Mouse (Mus musculus) large intestine, adult 2 months (tissue): Measurements from ENCODE around the gene Ankrd10. TPM values are rescaled to one million over a fixed set of nuclear protein-coding genes. Genes with fewer than 3 reads are reported as not detected.
"Not testable (repeated sequence)": the region's sequence is repeated elsewhere in the genome, so short reads cannot be mapped to it uniquely, and the experiment has no call there.

Source experiments
- DNase-seq: peaks from one replicate; pipeline ENCODE4 v3.0.0-alpha.2; 2012; ENCODE audit warnings: low read depth, low spot score
- WGBS: fragments of 180-500 bp; shearing (Covaris S2); methylation state at CpG from one replicate; pipeline ENCODE4 v1.1.7; 2018; 5-methylcytosine and 5-hydroxymethylcytosine counted together
- polyA plus RNA-seq: library from polyadenylated mRNA; depleted of rRNA; stranded (reverse); fragments of >200 nt; gene quantifications from 2 replicates; pipeline ENCODE4 v1.2.3, GENCODE M21; 2012; rRNA removed

Gene Ankrd10
- polyA plus RNA-seq, 1 experiment, result 36.3 TPM

DNA sequence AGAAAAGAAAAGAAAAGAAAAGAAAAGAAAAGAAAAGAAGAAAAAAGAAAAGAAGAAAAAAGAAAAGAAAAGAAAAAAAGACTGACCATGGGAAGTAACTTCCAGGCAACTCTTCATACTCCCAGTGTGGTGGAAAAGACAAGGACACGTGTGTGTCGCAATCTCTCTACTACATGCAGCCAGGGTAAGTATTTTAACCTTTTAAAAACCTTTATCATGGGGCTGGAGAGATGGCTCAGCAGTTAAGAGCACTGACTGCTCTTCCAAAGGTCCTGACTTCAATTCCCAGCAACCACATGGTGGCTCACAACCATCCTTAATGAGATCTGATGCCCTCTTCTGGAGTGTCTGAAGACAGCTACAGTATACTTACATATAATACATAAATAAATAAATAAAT lies 67.4 kb downstream of the Ankrd10 start:
- WGBS, result 84% methylated on average over 2 of the region's 2 CpGs
- not testable (repeated sequence) for DNase-seq

DNA sequence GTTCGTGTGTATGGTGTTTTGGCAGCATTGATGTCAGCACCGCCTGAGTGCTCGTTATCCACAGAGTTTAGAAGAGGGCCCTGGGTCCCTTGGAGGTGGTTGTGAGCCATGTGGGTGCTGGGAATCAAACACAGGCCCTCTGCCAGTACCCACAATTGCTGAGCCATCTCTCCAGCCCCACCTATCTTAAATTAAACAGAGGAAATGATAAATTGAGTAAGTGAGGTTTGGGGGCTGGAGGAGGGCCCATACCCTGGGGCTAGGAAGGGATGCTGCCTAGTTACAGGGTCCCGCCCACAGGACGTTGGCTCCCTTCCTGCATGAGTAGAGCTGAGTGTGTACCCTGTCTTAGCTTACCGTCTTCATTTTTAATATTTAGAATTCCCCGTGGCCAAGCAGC lies 70.8 kb downstream of the Ankrd10 start:
- WGBS, result 84% methylated on average over 7 of the region's 7 CpGs

DNA sequence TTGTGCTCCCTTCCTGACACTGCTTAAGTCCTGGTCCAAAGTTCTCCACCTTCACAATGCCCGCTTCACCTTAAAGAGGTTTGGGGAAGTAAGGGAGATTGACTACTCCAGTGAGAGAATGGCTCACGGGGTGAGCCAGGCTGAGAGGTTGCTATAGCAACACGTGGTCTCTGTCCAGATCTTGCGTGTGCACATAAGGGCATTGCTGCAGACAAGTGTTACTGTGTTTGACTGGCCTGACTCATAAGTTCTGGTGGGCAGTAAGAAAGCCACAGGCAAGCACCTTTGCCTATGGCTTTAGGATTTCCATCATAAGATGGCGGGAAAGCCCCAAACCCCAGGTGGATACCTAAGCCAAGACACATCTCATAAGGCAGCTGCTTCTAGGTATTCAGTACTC lies 71.3 kb downstream of the Ankrd10 start:
- no peak for DNase-seq
- 88% methylated on average over 5 of the region's 5 CpGs for WGBS

More for the DNA sequence above, 70.8 kb downstream of the Ankrd10 start:
- no peak for DNase-seq

Other genes starting within 250 kb of the Ankrd10 start
- 23.1 and 26.4 TPM in 2 replicates for gene Rab20, start 157.0 kb downstream of the Ankrd10 start, polyA plus RNA-seq
- 70.4 and 94.1 TPM in 2 replicates for gene Naxd, start 138.3 kb downstream of the Ankrd10 start, polyA plus RNA-seq
- gene Cars2, start 85.0 kb downstream of the Ankrd10 start, polyA plus RNA-seq, result 36.4 and 42.5 TPM in 2 replicates
- gene Ing1, start 80.2 kb downstream of the Ankrd10 start, polyA plus RNA-seq, result 10.7 and 14.5 TPM in 2 replicates
- not detected in 2 replicates for gene 1700016D06Rik, start 65.3 kb upstream of the Ankrd10 start, polyA plus RNA-seq
- 19.9 and 26.1 TPM in 2 replicates for gene Arhgef7, start 92.0 kb upstream of the Ankrd10 start, polyA plus RNA-seq
- gene Tex29, start 204.7 kb upstream of the Ankrd10 start, polyA plus RNA-seq, result not detected in 2 replicates